ENCODE assay signal across 8 mouse cellular contexts in the genomic region with DNA sequence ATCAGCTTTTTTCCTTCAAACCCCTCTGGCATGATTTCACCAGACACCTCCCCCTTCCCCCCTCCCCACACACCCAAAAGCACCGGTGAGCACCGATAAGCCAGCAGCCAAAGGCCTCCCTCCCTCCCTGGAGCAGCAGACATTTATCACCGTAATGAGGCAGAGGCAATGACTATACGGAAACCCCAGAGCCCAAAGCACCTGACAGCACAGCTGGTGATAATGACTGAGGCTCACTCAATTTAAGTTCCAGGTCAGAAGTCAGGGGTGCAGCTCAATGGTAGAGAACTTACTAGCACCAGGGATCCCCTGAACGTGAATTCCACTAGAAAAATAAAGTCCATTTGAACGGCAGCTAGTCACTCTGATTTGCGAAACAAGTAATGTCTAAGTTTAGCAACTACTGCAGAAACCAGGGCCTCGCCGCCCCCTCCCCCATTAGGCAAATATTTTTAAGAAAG. TPM values are rescaled to one million over a fixed set of nuclear protein-coding genes. Genes with fewer than 3 reads are reported as not detected.
A peak's percentile ranks its signal among the peaks of the same experiment; 100 is the strongest.
DNase-seq lines count a peak whose midpoint lies in the region; ATAC-seq lines count a peak whose summit lies in the region.

No protein-coding gene starts in this region.

- peak; percentile 28 for DNase-seq in 416B (ENCODE audit: low read depth)
- peak; percentile 46 for DNase-seq in embryonic facial prominence, embryonic 10.5 days (ENCODE audit: low spot score)
- DNase-seq in hindbrain, embryonic 11.5 days (ENCODE audit: low spot score): peak; percentile 46
- peak; percentile 59 for DNase-seq in splenic B cell, adult 2 months (ENCODE audit: low read depth, low spot score)
- no peak for DNase-seq in right cerebral cortex, postnatal 25 days
- no peak for DNase-seq in cerebellum, adult 8-10 months

- H3K9ac ChIP-seq in hindbrain, embryonic 11.5 days (ENCODE audit: low read depth, low read length): no peak overlapping the region; the same call in 1 of the 2 replicates

- peaks cover 31% of the 10 kb centered on the region for H3K4me1 ChIP-seq in embryonic facial prominence, embryonic 10.5 days
- H3K4me1 ChIP-seq in hindbrain, embryonic 11.5 days (replicated peaks; ENCODE audit: control insufficient read depth, insufficient read depth, low read length): peaks cover 10% of the 10 kb centered on the region; the same call in 1 of the 2 replicates

- no peak overlapping the region for H3K27ac ChIP-seq in embryonic facial prominence, embryonic 10.5 days (replicated peaks)
- H3K27ac ChIP-seq in hindbrain, embryonic 11.5 days (ENCODE audit: low read depth, low read length): 0 out of 2 replicates have a peak overlapping the region, but pooled peaks have one; percentile 10

- H3K27me3 ChIP-seq in embryonic facial prominence, embryonic 10.5 days (replicated peaks; ENCODE audit: low read depth, poor library complexity, severe bottlenecking): peaks cover 5% of the 10 kb centered on the region; the same call in 1 of the 2 replicates
- H3K27me3 ChIP-seq in hindbrain, embryonic 11.5 days (ENCODE audit: control insufficient read depth, insufficient read depth, low read length): no peaks in the 10 kb centered on the region
- H3K27me3 ChIP-seq in splenic B cell, adult 2 months (ENCODE audit: control insufficient read depth, insufficient read depth, low read length, poor library complexity, severe bottlenecking): no peaks in the 10 kb centered on the region

- H3K4me2 ChIP-seq in hindbrain, embryonic 11.5 days (replicated peaks; ENCODE audit: low read depth, low read length): peak overlapping the region; percentile 80

- WGBS in embryonic facial prominence, embryonic 10.5 days: 20% methylated on average over 9 of the region's 9 CpGs
- 25% methylated on average over 9 of the region's 9 CpGs for WGBS in hindbrain, embryonic 11.5 days

- H3K9me3 ChIP-seq in embryonic facial prominence, embryonic 10.5 days: no peaks in the 10 kb centered on the region
- H3K9me3 ChIP-seq in hindbrain, embryonic 11.5 days (ENCODE audit: control insufficient read depth, low read length): no peaks in the 10 kb centered on the region

- H3K4me3 ChIP-seq in embryonic facial prominence, embryonic 10.5 days: peak overlapping the region; percentile 79
- peak overlapping the region; percentile 67 for H3K4me3 ChIP-seq in hindbrain, embryonic 11.5 days (ENCODE audit: low read depth, low read length)

- H3K36me3 ChIP-seq in embryonic facial prominence, embryonic 10.5 days (replicated peaks): peaks cover 32% of the 10 kb centered on the region
- H3K36me3 ChIP-seq in hindbrain, embryonic 11.5 days (ENCODE audit: control insufficient read depth, insufficient read depth, low read length): 0 out of 2 replicates have a peak, but pooled peaks cover 3% of the 10 kb centered on the region
- peaks cover 2% of the 10 kb centered on the region; the same call in 1 of the 2 replicates for H3K36me3 ChIP-seq in splenic B cell, adult 2 months (ENCODE audit: control insufficient read depth, insufficient read depth, low read length, poor library complexity, severe bottlenecking)

- ATAC-seq in CD4-positive, CD25-positive, alpha-beta regulatory T cell, adult 4 months: peak; percentile 42
- ATAC-seq in hindbrain, embryonic 11.5 days (ENCODE audit: low FRiP score): peak; percentile 20; the same call in 1 of the 2 replicates
- 0 out of 2 replicates have a peak, but pooled peaks have one; percentile 7 for ATAC-seq in megakaryocyte, adult 5-6 weeks (ENCODE audit: poor library complexity, severe bottlenecking)

RNA-seq across cellular contexts. Expression of gene Degs1, which starts 1.3 kb away (rescaled TPM):
- polyA plus RNA-seq in CD4-positive, CD25-positive, alpha-beta regulatory T cell, adult 4 months (2017; shearing (Covaris generic)): 10 to 100 TPM; 75.7 to 81.4 TPM
- 67.3 TPM in 2 replicates for polyA plus RNA-seq in embryonic facial prominence, embryonic 10.5 days (2016; fragmentation: Nextera tagmentation; extraction: Ambion mirVana)
- 78.8 and 79.6 TPM in 2 replicates for polyA plus RNA-seq in hindbrain, embryonic 11.5 days (2014; fragmentation: Nextera tagmentation; extraction: Ambion mirVana)
- 417 and 430 TPM in 2 replicates for total RNA-seq in megakaryocyte, adult 5-6 weeks (2015)
- total RNA-seq in megakaryocyte, adult 5-6 weeks (2017): 194 and 208 TPM in 2 replicates

Comparison
In these comparisons a context has a peak if more than half of its experiments do, and no peak if none do; other contexts are left out.
1. DNase-seq: peak in 416B (single experiment), embryonic facial prominence, embryonic 10.5 days (single experiment), hindbrain, embryonic 11.5 days (single experiment) and splenic B cell, adult 2 months (single experiment); none in right cerebral cortex, postnatal 25 days (single experiment) and cerebellum, adult 8-10 months (single experiment).
2. Peak in every context shown above with its lines, with median percentiles within 50 percentile points of each other: ATAC-seq.